In the genomic region with DNA sequence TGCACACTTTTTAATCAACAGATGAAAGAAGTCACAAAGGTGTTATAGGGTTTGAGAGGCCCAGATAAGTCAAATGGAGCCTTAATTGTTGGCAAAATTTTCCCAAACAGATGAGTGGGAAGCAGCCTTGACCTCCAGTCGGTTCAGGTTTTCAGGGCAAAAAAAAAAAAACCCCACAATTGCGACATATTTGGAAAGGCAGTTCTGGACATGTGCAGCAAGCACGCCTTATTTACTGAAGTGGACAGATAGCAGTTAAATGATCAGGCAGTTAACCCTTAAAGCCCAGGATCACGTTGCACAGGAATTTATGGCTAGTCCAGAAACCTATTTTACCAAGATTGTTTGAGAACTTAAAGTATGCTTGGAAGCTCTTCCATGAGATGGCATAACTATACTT, we compare ENCODE assay signal across 20 mouse cellular contexts.
"Had no signal": no experiment of that assay in that cellular context is flagged by ENCODE, and none has a peak within 500 bp of the region (broad histone marks: within the 10 kb centered on the region; RNA-seq: fewer than 3 reads in every experiment).

No protein-coding gene starts in this region.

- DNase-seq: kidney, adult 11 months; kidney, adult 8-10 months; kidney, postnatal 14 days; kidney, postnatal 4 days; liver, embryonic 13.5 days; lung, postnatal 14 days; retina, postnatal 1 day; right cerebral cortex, postnatal 25 days; spleen, adult 18-20 months; thymus, postnatal 25 days had no signal

- H3K9me3 ChIP-seq: limb, embryonic 10.5 days; liver, embryonic 13.5 days; lung, embryonic 15.5 days; midbrain, embryonic 10.5 days; neural tube, embryonic 13.5 days; stomach, embryonic 15.5 days had no signal

- H3K27ac ChIP-seq: limb, embryonic 10.5 days; limb, embryonic 13.5 days; liver, embryonic 13.5 days; lung, embryonic 15.5 days; midbrain, embryonic 10.5 days; midbrain, embryonic 13.5 days; neural tube, embryonic 13.5 days; stomach, embryonic 15.5 days had no signal

- ATAC-seq: midbrain, embryonic 13.5 days; midbrain, embryonic 16.5 days had no signal

- H3K4me1 ChIP-seq: limb, embryonic 10.5 days; limb, embryonic 13.5 days; lung, embryonic 15.5 days; midbrain, embryonic 10.5 days; neural tube, embryonic 13.5 days; stomach, embryonic 15.5 days had no signal

- H3K4me2 ChIP-seq: limb, embryonic 13.5 days; liver, embryonic 13.5 days; lung, embryonic 15.5 days; midbrain, embryonic 13.5 days; neural tube, embryonic 13.5 days; stomach, embryonic 15.5 days had no signal

- H3K4me3 ChIP-seq: limb, embryonic 10.5 days; limb, embryonic 13.5 days; liver, embryonic 13.5 days; lung, embryonic 15.5 days; megakaryocyte, embryonic 14.5 days; midbrain, embryonic 10.5 days; midbrain, embryonic 13.5 days; myocyte; neural tube, embryonic 13.5 days; stomach, embryonic 15.5 days had no signal

- H3K36me3 ChIP-seq: stomach, embryonic 15.5 days had no signal

- H3K27me3 ChIP-seq: limb, embryonic 13.5 days; liver, embryonic 13.5 days; lung, embryonic 15.5 days; megakaryocyte, embryonic 14.5 days; midbrain, embryonic 13.5 days; neural tube, embryonic 13.5 days; stomach, embryonic 15.5 days had no signal

- H3K9ac ChIP-seq: limb, embryonic 13.5 days; liver, embryonic 13.5 days; lung, embryonic 15.5 days; midbrain, embryonic 13.5 days; neural tube, embryonic 13.5 days; stomach, embryonic 15.5 days had no signal
